Mouse (Mus musculus): ENCODE results near the gene Apobec3. TPM values are rescaled to one million over a fixed set of nuclear protein-coding genes. Genes with fewer than 3 reads are reported as not detected.
"Not testable (repeated sequence)": the region's sequence is repeated elsewhere in the genome, so short reads cannot be mapped to it uniquely, and the experiment has no call there.

Gene Apobec3
- polyA plus RNA-seq, 1 experiment, result 62.1 TPM

DNA sequence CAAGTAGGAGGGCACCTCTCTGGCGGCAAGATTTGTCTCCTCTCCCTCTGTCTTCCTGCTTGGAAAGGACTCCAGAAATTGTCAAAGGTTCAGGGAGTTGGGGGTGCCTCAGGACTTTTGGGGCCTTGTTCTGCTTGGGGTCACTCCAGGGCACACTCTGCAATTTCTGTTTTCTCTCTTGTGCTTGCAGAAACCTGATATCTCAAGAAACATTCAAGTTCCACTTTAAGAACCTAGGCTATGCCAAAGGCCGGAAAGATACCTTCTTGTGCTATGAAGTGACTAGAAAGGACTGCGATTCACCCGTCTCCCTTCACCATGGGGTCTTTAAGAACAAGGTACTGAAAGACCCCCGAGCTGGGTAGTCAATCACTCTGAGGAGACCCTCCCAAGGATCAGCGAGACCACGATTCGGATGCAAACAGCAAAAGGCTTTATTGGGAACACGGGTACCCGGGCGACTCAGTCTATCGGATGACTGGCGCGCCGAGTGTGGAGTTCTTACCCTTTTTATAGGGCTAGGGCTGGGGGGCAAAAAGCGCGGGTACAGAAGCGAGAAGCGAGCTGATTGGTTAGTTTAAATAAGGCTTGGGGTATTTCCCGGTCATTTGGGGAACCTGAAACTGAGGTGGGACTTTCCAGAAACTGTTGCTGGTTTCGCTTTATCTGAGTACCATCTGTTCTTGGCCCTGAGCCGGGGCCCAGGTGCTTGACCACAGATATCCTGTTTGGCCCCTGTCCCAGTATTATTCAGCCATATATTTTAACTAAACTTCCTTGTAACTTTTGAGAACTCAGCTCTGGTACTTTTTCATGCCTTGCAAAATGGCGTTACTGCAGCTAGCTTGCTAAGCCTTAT, 4.0 kb downstream of the Apobec3 start:
- not testable (repeated sequence) for DNase-seq (ENCODE audit: low spot score)

DNA sequence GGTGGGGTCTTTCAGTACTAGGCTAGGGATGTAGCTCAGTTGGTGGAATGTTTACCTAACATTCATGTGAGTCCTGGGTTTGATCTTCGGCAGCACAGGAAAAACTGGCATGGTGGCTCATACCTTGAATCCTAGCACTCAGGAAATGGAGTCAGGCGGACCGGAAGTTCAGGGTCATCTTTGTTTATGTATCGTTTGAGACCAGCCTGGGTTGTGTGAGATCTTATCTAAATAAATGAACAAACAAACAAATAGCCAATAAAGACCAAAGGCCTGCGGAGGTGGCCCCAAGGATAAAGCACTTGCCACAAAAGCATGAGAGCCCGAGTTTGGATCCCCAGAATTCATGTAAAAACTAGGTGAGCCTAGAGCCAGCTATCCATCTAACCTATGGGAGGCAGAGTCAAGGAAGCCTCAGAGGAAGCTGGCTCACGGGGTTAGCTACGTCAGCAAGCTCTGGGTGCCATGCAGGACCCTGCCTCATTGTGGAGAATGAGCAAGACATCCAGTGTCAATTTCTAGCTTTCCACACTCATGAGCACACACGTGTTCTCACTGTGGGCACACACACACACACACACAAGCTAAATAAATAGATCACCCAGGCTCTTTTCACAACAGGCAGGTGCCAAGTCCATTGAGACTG, 4.7 kb downstream of the Apobec3 start:
- DNase-seq (ENCODE audit: low spot score), result no peak

DNA sequence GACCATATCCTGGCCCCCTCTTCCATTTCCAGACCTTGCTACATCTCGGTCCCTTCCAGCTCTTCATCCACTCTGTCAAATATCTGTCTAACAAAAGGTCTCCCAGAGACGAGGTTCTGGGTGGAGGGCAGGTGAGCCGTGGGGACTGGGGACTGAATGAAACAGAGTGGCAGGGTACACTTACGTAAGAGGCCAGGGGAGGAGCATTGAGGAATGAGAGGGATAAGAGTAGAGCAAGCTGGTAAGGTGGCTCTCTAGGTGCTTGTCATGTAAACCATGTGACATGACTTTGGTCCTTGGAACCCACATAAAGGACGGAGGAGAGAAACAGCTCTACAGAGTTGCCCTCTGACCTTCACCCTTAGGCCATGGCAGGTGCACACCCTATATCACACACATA, 7.5 kb downstream of the Apobec3 start:
- DNase-seq (ENCODE audit: low spot score), result no peak

DNA sequence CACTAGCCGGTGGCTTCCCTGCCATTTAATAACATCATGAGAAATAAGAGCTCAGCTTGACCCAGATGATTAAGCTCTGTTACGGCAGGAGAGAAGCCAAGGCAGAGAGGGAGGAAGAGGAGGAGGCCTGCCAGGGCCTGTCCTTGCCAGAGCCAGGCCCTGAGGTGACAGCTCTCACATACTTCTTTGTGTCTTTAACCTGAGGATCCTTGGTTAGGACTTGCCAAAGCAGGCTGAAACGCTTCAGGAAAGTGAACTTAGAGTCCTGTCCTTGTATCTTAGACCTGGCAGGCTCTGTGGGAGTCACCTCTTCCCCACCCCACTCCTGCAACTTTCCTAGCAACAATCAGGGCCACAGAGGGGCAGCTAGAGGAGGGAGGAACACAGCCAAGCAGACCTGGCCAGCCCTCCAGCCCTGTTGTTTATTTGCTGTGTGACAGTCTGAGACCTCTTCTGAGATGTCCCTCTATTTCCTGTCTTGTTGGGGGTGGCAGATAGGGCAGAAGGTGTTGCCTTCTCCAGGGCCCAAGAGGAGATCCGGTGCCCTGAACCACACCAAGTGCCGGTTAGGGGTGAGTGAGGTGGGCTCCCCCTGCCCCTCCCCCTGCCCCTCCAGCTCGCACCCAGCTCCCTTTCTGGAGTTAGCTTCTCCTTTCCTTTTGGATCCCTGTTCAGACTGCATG, 8.5 kb downstream of the Apobec3 start:
- DNase-seq (ENCODE audit: low spot score), result no peak

DNA sequence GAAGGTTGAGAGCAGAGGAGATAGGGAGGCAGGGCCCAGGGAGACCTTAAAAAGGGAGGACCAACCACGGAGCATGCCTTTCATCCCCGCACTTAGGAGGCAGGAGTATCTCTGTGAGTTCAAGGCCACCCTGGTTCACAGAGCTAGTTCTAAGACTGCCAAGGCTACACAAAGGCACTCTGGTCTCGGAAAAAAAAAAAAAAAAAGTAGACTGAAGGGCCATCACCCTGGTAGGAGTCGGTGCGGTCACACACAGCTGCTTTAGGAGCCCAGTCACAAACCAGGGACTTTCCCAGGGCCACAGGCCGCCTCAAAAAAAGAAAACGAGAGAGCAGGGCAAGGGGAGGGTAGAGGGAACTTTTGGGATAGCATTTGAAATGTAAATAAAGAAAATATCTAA, 9.3 kb downstream of the Apobec3 start:
- no peak for DNase-seq (ENCODE audit: low spot score)

DNA sequence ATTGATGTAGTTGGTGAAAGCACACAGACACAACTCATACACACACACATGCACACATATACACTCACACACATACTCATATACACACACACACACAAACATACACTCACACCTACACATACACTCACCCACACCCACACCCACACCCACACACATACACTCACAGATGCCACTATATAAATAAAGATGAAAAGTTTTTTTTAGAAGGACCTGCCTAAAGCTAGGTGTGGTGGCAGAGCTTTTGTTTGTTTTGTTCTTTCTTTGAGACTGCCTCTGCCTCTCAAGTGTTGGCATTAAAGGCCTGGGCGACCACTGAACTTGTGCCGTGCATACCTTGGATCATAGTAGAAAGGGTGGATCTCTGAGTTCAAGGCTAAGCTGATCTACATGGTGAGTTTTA, 9.9 kb downstream of the Apobec3 start:
- no peak for DNase-seq (ENCODE audit: low spot score)

DNA sequence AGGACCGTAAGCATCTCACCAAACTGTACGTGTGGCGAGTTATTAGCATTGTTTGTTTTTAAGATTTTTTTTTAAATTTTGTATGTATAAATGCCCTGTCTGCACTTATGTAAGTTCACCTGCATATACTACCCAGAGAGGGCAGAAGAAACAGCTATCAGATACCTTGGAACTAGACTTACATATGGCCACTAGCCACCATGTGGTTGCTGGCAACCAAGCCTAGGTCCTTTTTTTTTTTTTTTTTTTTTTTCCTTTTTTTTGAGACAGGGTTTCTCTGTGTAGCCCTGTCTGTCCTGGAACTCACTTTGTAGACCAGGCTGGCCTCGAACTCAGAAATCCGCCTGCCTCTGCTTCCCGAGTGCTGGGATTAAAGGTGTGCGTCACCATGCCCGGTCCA, 11.6 kb downstream of the Apobec3 start:
- not testable (repeated sequence) for DNase-seq (ENCODE audit: low spot score)

DNA sequence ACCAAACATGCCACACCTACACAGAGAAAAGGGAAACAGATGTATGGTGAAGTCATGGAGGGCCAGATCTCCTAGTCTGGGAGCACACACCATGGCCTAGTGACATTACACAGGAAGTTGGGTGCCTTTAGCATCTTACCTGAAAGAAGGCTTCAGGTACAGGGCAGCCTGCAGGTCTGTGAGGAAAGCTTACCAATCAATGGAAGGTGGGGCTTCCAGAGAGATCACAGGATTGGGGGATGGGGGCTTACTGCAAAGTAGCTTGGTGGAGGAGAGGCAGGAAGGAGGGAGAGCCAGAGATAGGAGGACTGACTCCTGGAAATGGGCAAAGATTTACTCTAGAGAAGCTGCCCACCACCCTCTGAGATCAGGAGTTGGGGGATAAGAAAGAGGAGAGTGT, 12.5 kb downstream of the Apobec3 start:
- DNase-seq (ENCODE audit: low spot score), result no peak

DNA sequence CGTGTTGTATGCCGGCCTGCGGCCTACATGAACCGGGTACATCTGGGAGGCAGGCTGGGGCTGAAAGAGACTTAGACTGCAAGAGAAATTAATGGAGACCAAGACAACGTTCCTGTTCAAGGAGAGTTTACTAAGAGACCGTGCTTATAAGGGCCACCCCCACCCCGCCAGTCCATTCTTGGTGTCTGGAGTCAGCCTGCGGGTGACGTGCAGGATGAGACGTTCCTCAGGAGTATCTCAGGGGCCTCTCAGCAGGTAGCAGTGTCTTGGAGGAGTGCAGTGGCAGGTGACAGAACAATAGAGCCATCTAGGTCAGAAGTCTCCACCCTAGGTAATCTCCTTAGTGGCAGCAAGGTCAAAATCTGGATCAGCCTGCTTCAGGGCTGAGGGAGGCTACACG, 13.2 kb downstream of the Apobec3 start:
- DNase-seq (ENCODE audit: low spot score), result not testable (repeated sequence)

DNA sequence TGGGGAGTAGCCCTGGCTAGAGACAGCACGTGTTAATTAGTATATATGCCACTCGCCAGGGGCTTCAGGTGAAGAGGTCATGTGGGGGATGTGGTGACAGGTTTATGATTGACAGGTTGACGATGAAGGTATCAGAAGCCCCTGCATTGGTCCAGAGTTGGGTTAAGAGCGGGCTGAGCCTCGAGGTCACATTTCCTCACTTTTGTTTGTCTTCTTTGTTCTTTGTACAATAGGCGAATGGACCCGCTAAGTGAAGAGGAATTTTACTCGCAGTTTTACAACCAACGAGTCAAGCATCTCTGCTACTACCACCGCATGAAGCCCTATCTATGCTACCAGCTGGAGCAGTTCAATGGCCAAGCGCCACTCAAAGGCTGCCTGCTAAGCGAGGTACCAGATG, 13.8 kb downstream of the Apobec3 start:
- no peak for DNase-seq (ENCODE audit: low spot score)

DNA sequence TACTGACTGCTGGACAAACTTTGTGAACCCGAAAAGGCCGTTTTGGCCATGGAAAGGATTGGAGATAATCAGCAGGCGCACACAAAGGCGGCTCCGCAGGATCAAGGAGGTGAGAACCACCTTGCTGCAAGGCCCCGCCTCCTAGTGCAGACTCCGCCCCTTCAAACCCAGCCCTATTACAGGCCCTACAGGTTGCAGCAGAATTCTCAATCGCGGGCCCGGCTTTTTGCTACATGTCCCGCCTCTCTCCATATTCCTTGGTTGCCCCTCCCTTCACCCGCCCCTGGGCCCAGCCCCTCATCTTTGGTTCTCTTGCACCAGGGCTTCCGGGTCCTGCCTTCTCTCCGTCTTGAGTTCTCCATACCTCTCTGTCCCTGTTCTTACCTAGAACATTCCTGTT, 15.4 kb downstream of the Apobec3 start:
- DNase-seq (ENCODE audit: low spot score), result no peak

DNA sequence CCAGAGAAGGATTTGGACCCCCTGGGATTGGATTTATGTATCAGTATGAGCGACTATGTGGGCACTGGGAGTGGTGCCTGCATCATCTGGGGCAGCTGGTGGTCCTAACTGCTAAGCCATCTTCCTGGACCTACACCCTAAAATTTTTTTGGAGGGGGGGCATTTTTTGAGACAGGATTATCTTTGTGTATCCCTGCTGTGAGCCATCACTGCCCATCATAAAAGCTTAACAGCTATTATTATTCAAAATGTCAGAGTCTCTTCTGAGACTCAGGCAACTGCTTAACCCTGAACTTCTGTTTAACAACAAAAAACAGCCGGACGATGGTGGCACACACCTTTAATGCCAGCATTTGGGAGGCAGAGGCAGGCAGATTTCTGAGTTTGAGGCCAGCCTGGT, 17.5 kb downstream of the Apobec3 start:
- not testable (repeated sequence) for DNase-seq (ENCODE audit: low spot score)

DNA sequence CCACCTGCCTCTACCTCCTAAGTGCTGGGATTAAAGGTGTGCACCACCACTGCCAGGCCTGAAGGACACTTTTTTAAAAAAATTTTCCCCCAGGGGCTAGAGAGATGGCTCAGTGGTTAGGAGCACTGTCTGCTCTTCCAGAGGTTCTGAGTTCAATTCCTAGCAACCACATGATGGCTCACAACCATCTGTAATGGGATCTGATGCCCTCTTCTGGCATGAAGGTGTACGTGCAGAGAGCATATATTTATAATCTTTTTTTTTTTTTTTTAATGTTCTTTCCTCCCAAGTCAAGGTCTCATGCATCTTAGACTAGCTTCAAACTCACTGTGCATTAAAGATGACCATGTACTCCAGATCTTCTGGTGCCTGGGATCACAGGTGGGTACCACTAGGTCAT, 19.4 kb downstream of the Apobec3 start:
- not testable (repeated sequence) for DNase-seq (ENCODE audit: low spot score)

DNA sequence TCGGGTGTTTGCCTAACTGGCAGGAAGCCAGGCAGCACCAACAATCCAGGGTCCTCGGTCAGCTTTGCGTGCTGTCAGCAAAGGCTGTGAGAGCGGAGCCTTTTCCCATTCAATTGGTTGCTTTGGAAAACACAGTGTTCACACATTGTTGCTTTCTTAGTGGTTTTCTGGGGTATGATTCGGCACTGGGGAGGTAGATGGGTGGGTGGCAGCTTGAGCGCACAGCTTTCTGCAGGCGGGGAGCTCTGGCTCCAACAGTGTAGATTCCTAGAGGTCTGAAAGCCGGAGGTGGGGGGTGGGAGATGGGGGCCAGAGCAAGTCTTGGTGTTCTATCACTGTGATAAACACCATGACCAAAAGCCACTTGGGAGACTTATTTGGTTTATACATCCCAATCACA, 19.9 kb downstream of the Apobec3 start:
- no peak for DNase-seq (ENCODE audit: low spot score)

DNA sequence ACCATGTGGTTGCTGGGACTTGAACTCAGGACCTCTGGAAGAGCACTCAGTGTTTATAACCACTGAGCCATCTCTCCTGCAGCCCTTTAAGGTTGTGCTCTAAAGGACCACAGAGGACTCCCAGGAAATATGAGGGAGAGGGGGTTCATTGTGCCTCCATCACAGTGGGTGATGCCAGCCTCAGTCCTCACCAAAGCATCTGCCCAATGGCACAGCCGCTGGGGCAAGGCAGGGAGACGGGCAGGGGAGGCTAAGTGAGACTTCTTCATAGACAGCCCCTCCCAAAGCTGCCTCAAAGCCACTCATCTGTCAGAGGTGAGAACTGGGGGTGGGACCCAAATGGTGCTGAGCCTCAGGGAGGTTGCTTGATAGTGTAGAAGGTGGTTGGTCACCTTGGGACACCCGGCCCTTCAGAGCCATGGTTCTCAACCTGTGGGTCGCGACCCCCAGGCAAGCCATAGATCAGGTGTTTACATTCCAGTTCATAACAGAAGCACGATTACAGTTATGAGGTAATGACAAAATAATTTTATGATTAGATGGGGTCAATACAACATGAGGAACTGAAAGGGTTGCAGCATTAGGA, 22.4 kb downstream of the Apobec3 start:
- DNase-seq (ENCODE audit: low spot score), result no peak

DNA sequence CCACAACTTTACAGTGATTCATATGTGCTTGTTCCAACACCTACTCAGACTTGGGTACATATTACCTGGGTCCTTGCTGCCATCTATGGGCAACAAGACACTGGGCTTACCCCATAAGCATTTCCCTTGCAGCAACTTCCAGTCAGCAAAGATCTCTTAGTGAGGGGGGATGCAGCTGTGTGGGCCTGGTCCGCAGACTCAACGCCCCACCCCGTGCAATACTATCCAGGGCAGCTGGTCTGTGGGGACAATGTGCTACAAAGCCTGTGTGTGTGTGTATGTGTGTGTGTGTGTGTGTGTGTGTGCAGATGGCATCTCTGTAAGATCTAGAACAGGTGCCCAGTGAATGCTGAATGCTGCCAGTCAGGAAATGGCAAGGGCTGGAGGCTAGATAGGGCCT, 22.9 kb downstream of the Apobec3 start:
- DNase-seq (ENCODE audit: low spot score), result no peak

DNA sequence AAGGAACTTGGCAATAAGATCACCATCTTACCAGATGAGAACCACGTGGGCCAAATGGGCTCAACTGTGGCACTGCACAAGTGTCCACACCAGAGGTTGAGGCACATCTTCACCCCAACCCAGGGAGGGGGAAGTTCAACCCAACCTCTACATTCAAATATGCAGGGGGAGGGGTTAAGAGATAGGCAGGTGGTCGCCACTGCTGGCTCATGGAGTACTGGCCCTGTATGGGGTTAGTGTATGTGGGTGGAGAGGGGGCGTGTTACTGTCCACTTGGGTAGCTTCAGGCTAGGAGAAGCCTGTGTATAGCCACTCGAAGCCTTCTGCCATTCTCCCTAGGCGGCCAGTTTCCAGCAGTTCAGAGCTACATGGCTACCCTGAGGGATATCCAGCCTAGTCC, 24.7 kb downstream of the Apobec3 start:
- no peak for DNase-seq (ENCODE audit: low spot score)

DNA sequence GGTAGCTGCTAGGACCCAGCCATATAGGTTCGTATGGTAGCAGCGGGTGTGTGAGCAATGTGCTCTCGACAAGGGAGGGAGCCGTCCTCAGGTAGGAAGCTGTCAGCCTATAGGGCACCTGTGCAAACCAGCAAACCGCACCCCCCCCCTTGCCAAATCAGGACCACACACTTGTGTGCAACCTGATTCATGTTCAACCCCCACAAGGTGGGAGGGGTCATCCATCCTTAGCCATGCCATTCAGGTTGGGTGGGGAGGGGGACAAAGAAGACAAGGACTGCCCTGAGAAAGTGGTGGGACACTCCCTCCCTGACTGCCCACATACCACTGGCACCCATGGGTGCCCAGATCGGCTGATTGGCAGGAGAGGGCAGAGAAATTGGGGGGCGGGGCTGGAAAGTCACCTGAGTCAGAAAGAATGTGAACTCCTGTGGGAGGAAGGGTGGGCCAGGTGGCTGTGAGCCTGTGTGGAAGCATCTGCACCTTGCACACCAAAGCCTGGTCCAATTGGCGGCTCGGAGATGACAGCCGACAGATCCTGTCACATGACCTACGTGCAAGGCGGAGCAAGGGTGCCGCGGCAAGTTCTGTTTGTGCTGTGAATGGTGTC, 25.8 kb downstream of the Apobec3 start:
- DNase-seq (ENCODE audit: low spot score), result no peak

DNA sequence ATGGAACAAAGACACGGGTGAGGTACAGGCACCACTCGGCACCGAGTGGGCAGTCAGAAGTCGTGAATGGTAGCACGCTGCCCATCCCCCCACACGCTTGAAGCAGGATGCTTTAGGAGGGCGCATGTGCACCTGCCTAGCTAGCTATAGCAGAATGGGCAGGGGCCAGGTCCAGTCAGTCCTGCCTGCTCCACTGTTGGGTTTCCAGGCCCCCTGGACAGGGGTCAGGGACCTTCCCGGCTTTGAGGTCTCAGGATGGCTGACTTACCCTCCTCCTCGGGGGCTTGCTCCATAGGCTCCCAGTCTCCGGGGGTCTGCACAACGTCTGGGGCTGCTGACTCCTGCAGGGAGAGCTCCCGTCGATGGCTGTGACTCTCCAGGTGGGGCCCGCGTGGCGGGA, 27.0 kb downstream of the Apobec3 start:
- DNase-seq (ENCODE audit: low spot score), result no peak

DNA sequence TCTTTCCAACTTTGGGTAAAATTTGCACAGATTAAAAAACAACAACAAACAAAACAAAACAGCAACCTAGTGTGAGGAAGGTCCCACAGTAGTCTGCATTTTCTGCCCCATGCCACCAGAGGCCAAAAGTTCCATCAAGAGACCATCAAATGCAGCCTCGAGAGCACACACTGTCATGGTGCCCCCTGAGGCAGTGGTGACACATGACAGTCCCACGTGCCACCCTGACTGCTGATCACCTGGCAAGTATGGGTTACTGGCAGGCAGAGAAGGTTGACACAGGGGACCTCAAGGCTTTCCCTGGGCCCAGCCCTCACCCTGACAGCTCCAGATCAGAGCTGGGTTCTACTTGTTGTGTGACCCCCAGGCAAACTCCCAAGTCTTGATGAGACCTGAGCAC, 28.3 kb downstream of the Apobec3 start:
- DNase-seq (ENCODE audit: low spot score), result no peak

DNA sequence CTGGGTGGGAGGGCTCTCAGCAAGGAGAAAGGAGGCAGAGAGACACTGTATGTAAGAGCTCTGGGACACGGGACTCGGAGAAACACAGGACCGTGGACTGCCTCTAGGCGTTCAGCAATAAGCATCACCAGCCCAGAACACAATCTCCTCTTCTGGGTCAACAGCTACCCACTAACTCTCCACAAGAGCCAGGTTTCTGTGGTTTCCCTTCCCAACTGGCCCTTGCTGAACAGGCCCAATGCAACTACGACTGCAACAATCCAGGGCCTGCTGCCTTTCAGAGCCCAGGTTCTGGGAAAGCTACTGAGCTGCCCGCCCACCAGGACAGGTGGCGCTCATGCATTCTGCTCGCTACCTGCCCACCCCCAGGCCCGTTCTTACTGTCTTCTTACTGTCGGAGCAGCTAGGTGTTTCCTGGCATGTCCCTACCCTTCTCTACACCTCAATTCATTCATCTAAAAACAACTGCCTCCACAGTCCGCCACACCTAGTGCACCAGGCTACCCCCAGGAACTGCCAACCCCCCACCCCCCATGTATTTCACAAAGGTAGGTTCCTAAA, 35.5 kb downstream of the Apobec3 start:
- no peak for DNase-seq (ENCODE audit: low spot score)

DNA sequence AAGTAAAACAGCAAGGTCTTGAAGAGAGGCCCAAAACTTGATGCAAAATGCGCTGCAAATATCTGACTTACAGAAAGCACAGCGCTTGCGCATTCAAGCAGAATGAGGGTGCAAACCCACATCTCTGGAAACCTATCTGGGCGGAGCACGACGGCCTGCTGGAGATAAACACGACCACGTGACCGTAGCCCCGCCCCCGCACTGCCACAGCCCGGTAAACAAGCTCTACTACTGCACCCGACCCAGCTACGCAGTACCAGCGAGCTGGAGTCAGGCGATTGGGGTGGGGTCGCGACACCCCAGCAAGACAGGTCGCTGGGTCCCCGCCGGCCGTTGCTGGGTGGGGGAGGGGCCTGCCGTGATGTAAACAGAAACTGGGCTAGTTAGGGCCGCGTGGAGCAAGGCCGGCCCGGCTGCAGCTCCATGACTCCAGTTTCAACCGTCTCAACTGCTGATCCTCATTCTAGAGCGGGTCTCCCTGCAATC, 36.2 kb downstream of the Apobec3 start:
- peak; percentile 92 for DNase-seq (ENCODE audit: low spot score)
